Mouse (Mus musculus): ENCODE data around the gene Cep152.

Cep152 gene

GRCm38 (mm10) chr2:125548806-125549578 is 75.9 kb downstream of the Cep152 start:
- no peak for DNase-seq

GRCm38 (mm10) chr2:125544986-125545385 is 79.9 kb downstream of the Cep152 start:
- no peak for DNase-seq

DNA sequence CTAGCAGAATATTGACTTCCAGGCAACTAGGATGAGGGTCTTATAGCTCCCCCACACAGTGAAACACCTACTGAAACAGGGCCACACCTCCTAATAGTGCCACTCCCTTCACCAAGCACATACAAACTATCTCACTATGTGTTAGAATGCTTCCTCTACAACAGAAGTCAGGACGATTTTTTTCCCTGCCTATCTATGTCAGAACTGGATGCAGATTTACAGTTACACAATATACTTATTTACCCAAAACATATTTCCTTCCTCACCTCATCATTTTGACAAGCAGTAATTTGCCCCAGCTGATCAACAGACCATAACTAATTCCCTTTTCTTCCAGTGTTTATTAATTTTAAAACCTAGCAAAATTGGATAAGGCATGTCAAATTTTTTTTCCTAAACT is 81.3 kb downstream of the Cep152 start:
- DNase-seq, result no peak

- no peak for DNase-seq
Measured at GRCm38 (mm10) chr2:125541451-125541850, 83.5 kb downstream of the Cep152 start.

DNA sequence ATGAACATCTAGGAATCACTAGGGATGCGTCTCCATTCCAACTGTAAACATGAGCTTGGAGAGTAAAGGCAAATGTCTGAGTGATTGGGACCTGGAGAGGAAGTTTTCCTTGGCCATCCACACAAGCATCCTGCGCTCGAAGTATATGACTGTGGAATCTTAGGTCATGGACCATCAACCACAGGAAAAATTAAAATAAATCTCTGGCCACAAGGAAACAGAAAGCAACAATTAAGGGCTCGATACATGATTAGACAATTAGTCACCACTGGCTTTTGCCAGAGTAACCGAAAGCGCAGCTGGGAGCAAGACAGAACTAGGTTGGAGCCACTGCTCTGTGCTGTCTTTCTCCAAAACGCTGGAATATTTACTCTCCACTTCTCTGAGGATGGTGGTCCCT is 84.3 kb downstream of the Cep152 start:
- no peak for DNase-seq

- DNase-seq, result no peak
Measured at GRCm38 (mm10) chr2:125539640-125540039, 85.3 kb downstream of the Cep152 start.

- no peak for DNase-seq
Measured at GRCm38 (mm10) chr2:125530665-125531064, 94.2 kb downstream of the Cep152 start.

- DNase-seq, result no peak
Measured at GRCm38 (mm10) chr2:125526566-125526965, 98.3 kb downstream of the Cep152 start.

DNA sequence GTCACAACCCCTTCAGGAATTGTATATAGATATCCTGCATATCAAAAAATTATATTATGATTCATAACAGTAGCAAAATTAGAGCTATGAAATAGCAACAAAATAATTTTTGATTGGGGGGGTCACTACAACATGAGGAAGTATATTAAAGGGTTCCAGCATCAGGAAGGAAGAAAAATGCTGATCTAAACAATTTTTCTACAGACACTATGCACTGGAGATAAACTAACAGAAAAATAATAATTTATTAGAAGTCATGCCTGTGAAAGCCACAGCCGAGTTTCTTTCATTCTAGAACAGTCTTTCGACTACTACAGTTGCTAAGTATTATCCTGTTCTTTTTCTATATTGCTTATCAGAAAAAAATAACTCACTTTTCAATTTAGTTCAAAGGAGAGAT is 99.4 kb downstream of the Cep152 start:
- no peak for DNase-seq

GRCm38 (mm10) chr2:125516594-125516993 is 108.3 kb downstream of the Cep152 start:
- DNase-seq, result no peak

GRCm38 (mm10) chr2:125515291-125516057 is 109.4 kb downstream of the Cep152 start:
- DNase-seq, result no peak

DNA sequence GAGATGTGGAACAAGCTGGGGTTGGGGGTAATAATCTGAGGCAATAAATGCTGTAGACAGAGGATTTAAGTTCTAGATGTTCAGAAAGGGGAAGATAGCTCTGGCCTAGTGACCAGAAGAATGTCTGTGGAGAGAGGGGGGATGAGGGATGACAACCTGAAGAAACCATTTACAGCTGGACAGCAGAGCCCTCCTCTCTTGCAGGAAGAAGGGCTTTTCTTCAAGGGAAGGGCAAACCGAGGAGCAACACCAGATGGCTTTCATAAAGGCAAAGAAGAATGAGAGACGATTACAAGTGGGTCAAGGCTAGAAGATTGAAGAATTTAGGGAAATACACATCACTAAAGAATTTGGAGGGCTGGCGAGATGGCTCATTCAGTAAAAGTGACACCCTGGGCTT is 110.5 kb downstream of the Cep152 start:
- DNase-seq, result no peak

Data from right cerebral cortex, postnatal 4 days (tissue).